Mouse (Mus musculus): ENCODE measurements around the gene Commd1. TPM values are rescaled to one million over a fixed set of nuclear protein-coding genes. Genes with fewer than 3 reads are reported as not detected.

The Commd1 gene
- polyA plus RNA-seq, 1 experiment = 35.7 TPM

DNA sequence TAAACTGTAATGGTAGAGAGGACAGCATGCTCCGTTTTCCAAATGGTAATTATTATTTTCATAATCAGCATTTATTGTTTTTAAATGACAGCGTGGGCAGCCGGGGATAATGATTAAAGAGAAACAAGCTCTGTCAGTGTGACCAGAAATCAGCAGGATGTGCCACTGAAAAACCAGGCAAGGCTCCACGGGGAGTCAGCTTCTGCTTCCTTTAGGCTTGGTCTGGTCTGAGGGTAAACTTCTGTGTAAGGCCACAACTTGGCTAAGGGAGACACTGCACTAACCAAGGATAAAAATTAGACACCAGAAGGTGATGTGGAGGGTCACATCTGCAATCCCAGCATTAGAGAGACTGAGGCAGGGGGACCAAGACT is 109.9 kb downstream of the Commd1 start:
- no peak for TF ChIP-seq CTCF (conservative IDR thresholded peaks at IDR 0.05; ENCODE audit: insufficient read depth, insufficient read length, low read depth, low read length)
- TF ChIP-seq POLR2A (IDR thresholded peaks at IDR 0.05; ENCODE audit: low read depth, low read length) = no peak
- Histone ChIP-seq H3K36me3 (ENCODE audit: control insufficient read depth, insufficient read depth, low read length) (no peaks in the 10 kb centered on the region), H3K27me3 (replicated peaks; ENCODE audit: control insufficient read depth, insufficient read depth, low read length) (no peaks in the 10 kb centered on the region), H3K4me1 (ENCODE audit: control insufficient read depth, insufficient read depth, low read length) (peaks cover 15% of the 10 kb centered on the region), H3K27ac (ENCODE audit: insufficient read depth, low read depth, low read length) (peak overlapping the region; percentile 72), H3K4me3 (ENCODE audit: insufficient read depth, low read depth, low read length) (peak overlapping the region; percentile 27; the same call in 1 of the 2 replicates)
- 19% methylated on average over 4 of the region's 4 CpGs for WGBS
- no peak for DNase-seq

DNA sequence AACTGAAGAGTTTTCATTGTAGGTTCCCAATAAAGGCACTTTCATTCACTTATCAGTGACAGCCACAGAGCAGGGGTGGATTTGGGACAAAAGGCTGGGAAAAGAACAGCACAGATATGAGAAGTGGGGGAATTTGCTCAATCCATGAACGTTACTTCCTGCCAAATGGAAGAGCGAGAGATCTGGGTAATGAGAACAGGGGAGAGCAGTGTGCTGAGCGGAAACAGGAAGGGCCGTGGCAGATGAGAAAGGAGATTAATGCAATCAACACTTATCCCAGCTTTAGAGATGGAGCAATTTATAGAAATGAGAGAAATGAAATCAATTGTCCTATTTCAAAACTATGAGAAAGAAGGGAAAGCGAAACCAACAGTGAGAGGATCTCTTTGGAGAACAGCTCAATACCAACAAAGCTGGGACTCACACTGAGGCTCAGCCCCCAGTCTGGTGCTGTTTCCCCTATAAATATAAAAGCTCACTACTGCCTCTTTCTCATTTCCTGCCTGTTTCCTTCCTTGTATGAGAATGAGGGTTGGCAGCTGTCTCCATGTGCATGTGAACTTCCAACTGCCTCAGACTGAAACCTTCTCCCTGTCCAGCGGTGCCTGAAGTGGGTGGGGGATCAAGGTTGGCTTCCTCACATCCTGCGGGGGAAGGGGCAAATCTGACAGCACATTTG is 110.4 kb downstream of the Commd1 start:
- H3K27ac ChIP-seq (ENCODE audit: insufficient read depth, low read depth, low read length) = peak overlapping the region; percentile 72
- WGBS = 50% methylated on average over 7 of the region's 7 CpGs
- peak; percentile 38 for DNase-seq
- peaks cover 15% of the 10 kb centered on the region for H3K4me1 ChIP-seq (ENCODE audit: control insufficient read depth, insufficient read depth, low read length)
- no peaks in the 10 kb centered on the region for H3K27me3 ChIP-seq (replicated peaks; ENCODE audit: control insufficient read depth, insufficient read depth, low read length)
- peak overlapping the region; percentile 27; the same call in 1 of the 2 replicates for H3K4me3 ChIP-seq (ENCODE audit: insufficient read depth, low read depth, low read length)
- TF ChIP-seq CTCF (conservative IDR thresholded peaks at IDR 0.05; ENCODE audit: insufficient read depth, insufficient read length, low read depth, low read length) = no peak
- no peak for TF ChIP-seq POLR2A (IDR thresholded peaks at IDR 0.05; ENCODE audit: low read depth, low read length)
- no peaks in the 10 kb centered on the region for H3K36me3 ChIP-seq (ENCODE audit: control insufficient read depth, insufficient read depth, low read length)

DNA sequence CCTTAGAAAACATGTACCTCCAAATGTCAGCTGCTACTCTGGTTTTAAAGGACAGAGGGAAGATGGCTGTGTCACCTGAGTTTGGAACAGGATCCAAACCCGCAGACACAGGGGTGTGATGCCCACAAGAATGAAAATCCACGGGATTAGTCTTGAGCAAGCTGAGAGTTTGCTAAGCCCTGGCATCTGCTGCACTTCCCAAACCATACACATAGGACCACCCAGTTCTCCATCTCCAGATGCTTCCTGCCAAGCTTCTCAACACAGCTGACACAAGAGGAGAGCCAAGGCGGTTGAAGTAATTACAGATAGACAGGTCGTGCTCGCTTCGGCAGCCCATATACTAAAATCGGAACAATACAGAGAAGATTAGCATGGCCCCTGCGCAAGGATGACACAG is 113.6 kb downstream of the Commd1 start:
- Histone ChIP-seq H3K27ac (ENCODE audit: insufficient read depth, low read depth, low read length) (no peak overlapping the region), H3K4me1 (ENCODE audit: control insufficient read depth, insufficient read depth, low read length) (peaks cover 14% of the 10 kb centered on the region), H3K36me3 (ENCODE audit: control insufficient read depth, insufficient read depth, low read length) (no peaks in the 10 kb centered on the region), H3K4me3 (ENCODE audit: insufficient read depth, low read depth, low read length) (no peak overlapping the region), H3K27me3 (replicated peaks; ENCODE audit: control insufficient read depth, insufficient read depth, low read length) (no peaks in the 10 kb centered on the region)
- TF ChIP-seq CTCF (conservative IDR thresholded peaks at IDR 0.05; ENCODE audit: insufficient read depth, insufficient read length, low read depth, low read length) (no peak), POLR2A (IDR thresholded peaks at IDR 0.05; ENCODE audit: low read depth, low read length) (no peak)
- WGBS = 89% methylated on average over 8 of the region's 8 CpGs
- no peak for DNase-seq

DNA sequence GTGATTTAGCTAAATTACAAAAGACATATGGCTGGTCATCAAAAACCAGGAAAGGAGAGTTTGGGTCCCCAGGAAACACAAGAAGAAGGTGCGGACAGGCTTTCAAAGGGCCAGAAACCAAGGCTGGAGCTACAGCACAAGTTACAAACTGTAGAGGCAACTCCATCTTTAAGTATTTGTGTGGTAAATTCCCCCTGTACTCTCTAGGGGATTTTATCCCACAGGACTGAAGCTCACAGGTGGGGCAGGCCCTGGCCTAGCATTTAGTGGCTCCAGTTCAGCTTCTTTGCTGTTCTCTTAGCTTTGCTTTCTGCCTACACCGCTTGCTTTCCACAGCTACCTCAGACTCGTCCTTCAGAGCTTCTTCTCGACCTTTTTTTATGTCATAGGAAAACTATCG is 114.5 kb downstream of the Commd1 start:
- no peak for DNase-seq
- TF ChIP-seq CTCF (conservative IDR thresholded peaks at IDR 0.05; ENCODE audit: insufficient read depth, insufficient read length, low read depth, low read length) (no peak), POLR2A (IDR thresholded peaks at IDR 0.05; ENCODE audit: low read depth, low read length) (no peak)
- peaks cover 7% of the 10 kb centered on the region for H3K4me1 ChIP-seq (ENCODE audit: control insufficient read depth, insufficient read depth, low read length)
- no peaks in the 10 kb centered on the region for H3K27me3 ChIP-seq (replicated peaks; ENCODE audit: control insufficient read depth, insufficient read depth, low read length)
- 92% methylated on average over 5 of the region's 5 CpGs for WGBS
- H3K4me3 ChIP-seq (ENCODE audit: insufficient read depth, low read depth, low read length) = no peak overlapping the region
- H3K36me3 ChIP-seq (ENCODE audit: control insufficient read depth, insufficient read depth, low read length) = no peaks in the 10 kb centered on the region
- no peak overlapping the region for H3K27ac ChIP-seq (ENCODE audit: insufficient read depth, low read depth, low read length)

DNA sequence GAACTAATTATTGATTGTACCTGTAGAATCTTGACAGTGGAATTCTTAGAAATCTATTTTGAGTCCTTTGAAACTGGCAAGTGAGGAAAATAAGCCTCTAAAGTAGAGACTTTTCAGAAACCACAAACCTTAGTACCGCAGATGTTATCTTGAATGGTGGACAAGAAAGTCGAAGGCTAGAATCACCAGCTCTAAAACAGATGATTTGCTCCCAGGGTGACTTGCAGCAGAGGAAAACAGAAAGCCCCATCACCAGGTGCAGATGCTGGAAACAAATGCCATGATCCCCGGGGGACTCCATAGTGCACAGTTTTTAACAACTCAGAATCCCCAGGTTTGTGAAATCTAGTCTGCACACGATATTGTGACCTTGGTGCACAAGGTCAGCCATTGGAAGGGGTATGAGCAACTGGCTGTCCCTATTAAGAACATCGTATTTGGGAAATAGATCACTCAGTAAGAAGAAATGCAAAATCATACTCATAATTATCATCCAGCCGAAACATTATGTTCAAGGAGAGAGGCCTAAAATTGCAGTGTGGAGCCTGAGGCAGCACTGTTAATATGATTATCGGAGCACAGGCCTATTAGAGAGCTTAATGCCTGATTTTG is 116.4 kb downstream of the Commd1 start:
- Histone ChIP-seq H3K36me3 (ENCODE audit: control insufficient read depth, insufficient read depth, low read length) (no peaks in the 10 kb centered on the region), H3K4me3 (ENCODE audit: insufficient read depth, low read depth, low read length) (no peak overlapping the region), H3K4me1 (ENCODE audit: control insufficient read depth, insufficient read depth, low read length) (no peaks in the 10 kb centered on the region), H3K27me3 (replicated peaks; ENCODE audit: control insufficient read depth, insufficient read depth, low read length) (no peaks in the 10 kb centered on the region), H3K27ac (ENCODE audit: insufficient read depth, low read depth, low read length) (no peak overlapping the region)
- no peak for DNase-seq
- TF ChIP-seq CTCF (conservative IDR thresholded peaks at IDR 0.05; ENCODE audit: insufficient read depth, insufficient read length, low read depth, low read length) (no peak), POLR2A (IDR thresholded peaks at IDR 0.05; ENCODE audit: low read depth, low read length) (no peak)
- 87% methylated on average over 7 of the region's 7 CpGs for WGBS

DNA sequence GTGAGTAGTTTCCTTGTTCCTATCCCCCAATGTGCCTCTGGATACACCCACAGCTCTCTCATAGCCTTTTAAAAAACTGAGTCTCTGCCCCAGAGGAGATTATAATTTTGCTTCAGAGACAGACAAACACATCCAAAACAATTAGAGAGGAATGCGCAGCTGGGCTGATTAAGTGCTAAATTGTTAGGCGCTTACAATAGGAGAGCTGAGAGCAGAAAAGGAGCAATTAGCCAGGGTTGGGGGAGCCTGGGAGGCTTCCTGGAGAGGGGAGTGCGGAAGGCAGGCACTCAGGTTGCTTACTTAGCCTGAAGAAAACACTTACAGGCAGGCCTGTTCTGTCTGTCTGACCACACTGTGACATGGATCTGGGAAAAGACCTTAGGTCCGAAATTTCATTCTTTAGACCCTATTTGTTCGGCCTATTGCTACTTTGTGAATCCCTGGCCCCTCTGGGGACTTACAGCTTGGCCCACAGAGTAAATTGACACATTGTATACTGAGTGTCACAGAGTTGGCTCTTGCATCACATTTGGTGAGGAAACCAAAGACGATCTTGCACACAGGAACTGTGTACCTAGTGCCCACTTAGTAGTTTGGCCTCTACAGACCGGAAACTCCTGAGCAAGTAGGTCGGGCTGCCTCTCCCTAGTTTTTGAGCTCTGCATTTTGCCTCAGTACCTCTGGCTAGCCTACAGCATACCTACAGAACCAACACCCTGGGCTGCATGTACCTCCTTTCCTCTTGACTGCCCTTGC is 117.7 kb downstream of the Commd1 start:
- Histone ChIP-seq H3K4me3 (ENCODE audit: insufficient read depth, low read depth, low read length) (no peak overlapping the region), H3K27me3 (replicated peaks; ENCODE audit: control insufficient read depth, insufficient read depth, low read length) (no peaks in the 10 kb centered on the region), H3K4me1 (ENCODE audit: control insufficient read depth, insufficient read depth, low read length) (peaks cover 3% of the 10 kb centered on the region; the same call in 1 of the 2 replicates), H3K36me3 (ENCODE audit: control insufficient read depth, insufficient read depth, low read length) (no peaks in the 10 kb centered on the region), H3K27ac (ENCODE audit: insufficient read depth, low read depth, low read length) (no peak overlapping the region)
- TF ChIP-seq POLR2A (IDR thresholded peaks at IDR 0.05; ENCODE audit: low read depth, low read length) = no peak
- no peak for TF ChIP-seq CTCF (conservative IDR thresholded peaks at IDR 0.05; ENCODE audit: insufficient read depth, insufficient read length, low read depth, low read length)
- 88% methylated on average over 8 of the region's 8 CpGs for WGBS
- DNase-seq = no peak

DNA sequence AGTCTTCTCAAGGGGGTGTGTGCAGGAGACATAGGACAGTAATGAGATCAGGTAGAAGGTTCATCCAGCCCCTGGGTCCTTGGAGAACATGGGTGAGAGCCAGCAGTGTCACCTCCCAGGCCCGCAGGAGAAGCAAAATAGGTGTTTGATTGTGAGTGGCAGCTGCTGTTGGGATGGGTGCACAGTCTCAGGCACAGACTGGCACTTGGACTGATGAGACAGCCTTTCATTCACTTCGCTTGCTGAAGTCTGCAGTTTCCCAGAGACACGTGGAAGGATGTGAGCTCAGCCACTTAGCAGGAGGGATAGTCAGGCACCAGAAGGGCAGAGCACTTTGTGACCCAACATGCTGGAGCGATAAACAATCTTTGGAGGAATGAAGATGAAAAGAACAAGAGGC is 118.6 kb downstream of the Commd1 start:
- peaks cover 3% of the 10 kb centered on the region; the same call in 1 of the 2 replicates for H3K4me1 ChIP-seq (ENCODE audit: control insufficient read depth, insufficient read depth, low read length)
- H3K27me3 ChIP-seq (replicated peaks; ENCODE audit: control insufficient read depth, insufficient read depth, low read length) = no peaks in the 10 kb centered on the region
- H3K4me3 ChIP-seq (ENCODE audit: insufficient read depth, low read depth, low read length) = no peak overlapping the region
- DNase-seq = peak; percentile 36
- WGBS = 65% methylated on average over 4 of the region's 4 CpGs
- H3K27ac ChIP-seq (ENCODE audit: insufficient read depth, low read depth, low read length) = no peak overlapping the region
- TF ChIP-seq POLR2A (IDR thresholded peaks at IDR 0.05; ENCODE audit: low read depth, low read length) (no peak), CTCF (conservative IDR thresholded peaks at IDR 0.05; ENCODE audit: insufficient read depth, insufficient read length, low read depth, low read length) (no peak)
- no peaks in the 10 kb centered on the region for H3K36me3 ChIP-seq (ENCODE audit: control insufficient read depth, insufficient read depth, low read length)

Data from kidney, adult 2 months (tissue).